Mouse (Mus musculus) cerebellum, postnatal 4 days (tissue): ENCODE results near the gene Gm20388.

Experiments
- DNase-seq, 2 experiments: peaks; one replicate each; pipeline ENCODE4 v3.0.0; 2022; ENCODE audit warnings: low spot score in 2 of 2, mixed read lengths in 1 of 2

The Gm20388 gene

DNA sequence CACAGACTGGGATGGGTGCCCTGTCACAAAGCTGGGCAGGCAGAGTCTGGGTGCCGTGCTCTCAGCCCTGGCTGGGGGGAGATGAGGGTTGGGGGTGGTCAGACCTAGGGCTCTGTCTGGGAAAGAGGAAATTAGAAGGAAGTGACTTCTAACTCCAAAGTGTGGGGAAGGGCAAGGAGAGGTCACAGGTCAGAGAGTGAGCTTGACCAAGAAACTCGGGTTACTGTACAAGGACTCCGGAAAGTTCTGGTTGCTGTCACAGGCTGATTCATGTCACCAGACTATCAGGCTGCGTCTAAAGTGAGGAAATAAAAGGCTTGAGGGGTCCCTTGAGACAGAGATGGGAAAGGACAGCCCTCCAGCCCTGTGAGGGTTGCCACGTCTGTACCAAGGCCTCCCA is 1408.8 kb downstream of the Gm20388 start:
- no peak for DNase-seq

DNA sequence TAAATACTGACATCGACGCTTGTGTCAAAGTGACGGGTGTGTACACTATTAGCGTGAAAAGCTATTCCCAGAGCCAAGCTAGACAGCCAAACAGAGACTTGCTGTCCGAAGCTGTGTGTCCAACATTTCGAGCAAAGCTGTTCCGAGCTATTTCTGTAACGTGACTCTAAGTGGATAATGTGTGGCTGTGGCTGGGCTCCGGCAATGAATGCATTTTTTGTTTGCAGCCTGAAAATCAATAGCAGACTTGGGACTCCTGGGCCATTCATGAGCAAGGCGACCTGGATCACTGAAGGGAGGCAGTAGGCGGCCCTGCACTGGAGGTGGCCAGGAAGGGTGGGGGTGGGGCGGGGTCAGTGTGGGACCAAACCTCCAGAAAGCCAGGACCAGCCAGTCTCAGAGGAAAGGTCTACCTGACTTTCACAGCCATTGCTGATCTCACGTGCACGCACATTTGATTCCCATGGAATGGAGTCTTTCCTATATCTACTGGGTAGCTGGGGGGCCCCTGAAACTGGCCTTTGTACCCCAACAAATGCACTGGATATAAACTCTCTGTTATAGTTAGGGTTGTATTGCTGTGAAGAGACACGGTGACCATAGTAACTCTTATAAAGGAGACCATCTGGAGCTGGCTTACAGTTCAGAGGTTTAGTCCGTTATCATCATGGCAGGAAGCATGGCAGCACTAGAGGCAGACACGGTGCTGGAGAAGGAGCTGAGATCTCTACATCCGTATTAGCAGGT is 1415.7 kb downstream of the Gm20388 start:
- DNase-seq, result no peak

DNA sequence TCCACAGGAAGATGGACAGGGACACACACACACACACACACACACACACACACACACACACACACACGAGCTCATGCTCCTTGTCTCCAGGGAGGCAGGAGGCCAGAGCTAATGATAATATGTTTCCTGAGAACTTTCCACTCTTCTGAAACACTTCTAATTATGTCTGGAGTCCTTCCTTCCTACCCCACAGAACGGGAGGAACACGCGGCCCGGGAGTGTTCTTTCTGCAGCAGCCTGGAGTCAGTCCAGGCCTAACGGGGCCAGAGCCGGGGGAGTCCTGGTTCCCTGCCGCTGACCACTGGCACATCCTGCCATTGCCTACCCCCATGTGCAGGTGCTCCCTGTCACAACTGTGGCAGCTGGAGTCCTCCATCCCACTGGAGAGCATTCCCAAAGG is 1421.8 kb downstream of the Gm20388 start:
- DNase-seq, result no peak

DNA sequence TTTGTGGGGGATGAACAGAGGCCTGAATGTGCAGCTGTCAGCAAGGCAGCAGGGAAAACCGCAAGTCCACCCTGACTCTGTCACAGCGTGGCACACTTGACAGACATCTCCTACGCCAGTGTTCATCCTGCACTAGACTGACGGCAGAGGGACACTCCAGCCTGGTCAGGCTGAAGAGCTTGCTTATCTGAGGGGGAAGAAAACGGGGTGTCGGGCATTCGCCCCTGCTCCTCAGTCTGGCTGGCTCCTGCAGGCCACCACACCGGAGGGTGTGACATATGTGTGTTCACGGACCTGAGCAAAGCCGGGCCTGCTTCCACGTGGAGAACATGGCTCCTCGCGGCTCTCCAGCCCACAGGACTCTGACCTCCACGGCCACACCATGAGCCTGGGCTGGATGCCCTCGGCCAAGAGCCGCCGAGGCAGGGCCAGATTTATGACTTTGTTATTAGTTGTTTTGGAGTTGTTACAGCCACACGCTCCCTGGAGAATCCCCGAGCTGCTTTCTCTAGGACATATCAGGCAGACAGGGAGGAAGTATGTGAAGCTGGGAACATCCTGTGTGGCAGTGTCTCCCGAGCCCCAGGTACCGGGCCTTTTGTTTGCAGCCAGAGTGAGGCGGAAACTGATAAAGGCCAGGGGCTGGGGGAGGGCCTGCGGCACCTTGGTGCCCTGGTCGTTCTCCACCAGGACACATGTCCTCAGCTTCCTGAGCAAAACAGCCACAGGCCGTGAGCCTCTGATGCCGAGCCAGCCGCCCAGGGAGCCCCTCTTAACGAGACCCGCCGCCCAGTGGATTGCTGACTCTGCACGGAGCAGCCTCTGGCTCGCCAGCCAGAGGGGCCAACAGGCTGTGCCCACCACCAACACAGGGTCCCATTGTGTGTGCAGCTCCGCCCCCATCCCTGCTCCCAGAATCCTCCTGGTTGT is 1424.1 kb downstream of the Gm20388 start:
- DNase-seq, result no peak

DNA sequence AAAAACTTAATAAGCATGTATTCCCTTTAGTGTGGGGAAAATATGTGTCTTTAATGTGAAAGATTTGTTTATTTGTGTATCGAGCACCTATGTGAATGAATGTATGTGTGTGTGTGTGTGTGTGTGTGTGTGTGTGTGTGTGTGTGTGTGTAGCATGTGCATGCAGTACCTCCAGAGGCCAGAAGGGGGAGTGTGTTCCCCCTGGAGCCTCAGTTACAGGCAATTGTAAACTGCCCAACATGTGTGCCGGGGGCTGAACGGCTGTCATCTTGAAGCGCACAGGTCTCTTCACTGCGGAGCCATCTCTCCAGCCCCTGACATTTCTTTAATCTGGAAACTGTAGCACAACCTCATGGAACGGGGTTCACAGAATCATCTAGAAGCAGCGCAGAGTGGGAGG is 1425.0 kb downstream of the Gm20388 start:
- DNase-seq, result no peak

DNA sequence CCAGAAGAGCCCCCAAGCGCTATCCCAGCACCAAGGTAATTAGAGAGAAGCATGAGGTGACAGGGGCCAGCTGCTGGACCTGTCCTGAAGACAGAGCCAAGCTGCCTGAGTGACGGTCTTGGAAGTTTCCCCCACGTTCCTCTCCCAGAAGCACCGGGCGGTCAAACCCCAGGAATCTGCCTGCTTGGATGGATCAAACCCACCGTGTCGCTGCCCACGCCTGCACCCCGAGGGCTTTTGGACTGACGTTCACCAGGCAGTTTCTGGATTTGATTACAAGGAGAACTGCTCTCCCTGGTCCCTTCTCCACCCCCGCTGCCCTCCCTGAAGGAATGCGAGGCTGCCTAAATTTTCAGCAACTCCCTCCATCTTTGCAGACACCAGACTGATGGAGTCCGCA is 1432.3 kb downstream of the Gm20388 start:
- DNase-seq, result no peak

DNA sequence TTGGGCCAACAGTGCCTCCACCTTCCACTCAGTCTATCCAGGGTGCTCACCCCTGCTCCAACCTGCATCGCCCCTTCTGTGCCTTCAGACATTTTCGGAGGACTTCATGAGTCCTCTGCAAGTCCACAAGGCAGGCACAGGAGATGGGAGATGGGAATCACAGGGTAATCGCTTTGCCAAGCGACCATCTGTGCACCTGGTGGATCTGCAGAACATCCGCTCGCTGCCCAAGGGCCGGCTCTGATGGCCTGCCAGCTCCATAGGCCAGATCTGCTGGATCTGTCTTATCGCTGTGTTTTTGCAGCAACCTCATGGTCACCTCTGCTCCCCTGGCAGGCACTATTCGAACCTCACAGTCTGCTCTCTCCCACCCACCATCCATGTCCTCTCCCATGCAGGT is 1433.8 kb downstream of the Gm20388 start:
- DNase-seq, result no peak

DNA sequence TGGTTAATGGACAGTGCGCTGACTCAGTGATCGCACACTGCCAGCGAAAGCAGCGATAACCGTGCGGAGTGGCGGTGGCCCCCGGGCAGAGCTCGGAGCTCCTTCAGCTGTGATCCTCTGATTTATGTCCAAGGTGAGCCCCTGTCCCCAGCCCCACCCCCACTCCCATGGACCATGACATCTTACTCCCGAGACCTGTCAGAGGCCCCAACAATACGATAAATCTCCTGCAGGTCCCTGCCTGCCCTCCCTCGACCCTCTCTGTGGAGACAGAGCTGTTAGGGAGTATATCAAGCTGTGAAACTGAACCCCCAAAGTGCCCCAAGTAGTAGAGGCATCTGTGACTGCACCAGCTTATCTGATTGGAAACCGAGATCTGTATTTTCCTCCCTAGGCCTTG is 1435.5 kb downstream of the Gm20388 start:
- no peak for DNase-seq

DNA sequence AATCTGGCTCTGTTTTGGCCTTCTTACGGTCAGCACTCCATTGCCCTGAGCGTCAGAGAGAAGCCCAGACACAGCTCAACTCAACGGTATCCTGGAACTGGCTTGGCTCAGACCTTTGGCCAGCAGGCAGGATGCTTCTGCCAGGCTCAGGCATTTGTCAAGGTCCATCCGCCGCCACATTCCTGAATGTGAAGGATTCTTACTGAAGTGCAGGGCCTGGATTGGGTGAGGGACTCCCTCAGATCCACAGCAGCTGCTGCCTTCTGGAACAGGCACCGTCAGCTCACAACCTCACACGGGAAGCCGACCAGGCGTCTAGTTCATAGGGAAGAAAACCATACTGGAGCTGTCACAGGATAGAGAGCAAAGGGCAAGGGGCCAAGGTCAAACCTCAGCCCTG is 1436.2 kb downstream of the Gm20388 start:
- no peak for DNase-seq

DNA sequence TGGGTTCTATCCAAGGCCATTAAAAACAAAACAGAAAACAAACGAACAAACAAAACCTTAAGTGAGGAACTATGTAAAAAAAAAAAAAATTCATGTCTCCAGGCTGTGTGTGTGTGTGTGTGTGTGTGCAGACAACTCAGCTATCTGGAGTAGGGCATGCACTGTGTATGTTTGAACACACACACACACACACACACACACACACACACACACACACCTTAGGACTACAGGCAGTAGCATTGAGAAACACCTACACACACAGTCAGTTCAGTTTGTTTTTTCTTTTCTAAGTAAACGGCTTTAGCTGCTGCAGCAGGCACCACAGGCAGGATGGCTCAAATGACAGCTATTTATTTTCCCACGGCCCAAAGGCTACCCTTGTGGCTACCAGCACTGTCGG is 1438.4 kb downstream of the Gm20388 start:
- no peak for DNase-seq

DNA sequence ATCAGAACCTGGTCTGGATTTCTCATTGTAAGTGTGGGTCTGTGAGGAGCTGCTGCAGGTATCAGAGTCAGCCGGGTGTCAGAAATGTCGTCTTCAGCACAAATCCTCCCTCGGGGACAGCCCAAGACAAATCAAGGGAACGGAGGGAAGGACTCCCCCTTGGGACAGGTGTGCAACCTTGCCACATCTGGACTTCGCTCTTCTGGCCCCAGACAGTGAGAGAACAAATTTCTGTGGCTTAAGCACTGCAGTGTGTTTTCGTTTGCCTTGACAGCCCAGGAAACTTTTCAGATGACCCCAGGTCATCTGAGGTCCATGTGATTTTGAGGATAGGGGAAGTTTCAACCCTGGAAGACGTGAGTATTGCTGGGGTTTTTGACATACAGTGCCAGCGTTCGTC is 1440.2 kb downstream of the Gm20388 start:
- DNase-seq, result no peak

DNA sequence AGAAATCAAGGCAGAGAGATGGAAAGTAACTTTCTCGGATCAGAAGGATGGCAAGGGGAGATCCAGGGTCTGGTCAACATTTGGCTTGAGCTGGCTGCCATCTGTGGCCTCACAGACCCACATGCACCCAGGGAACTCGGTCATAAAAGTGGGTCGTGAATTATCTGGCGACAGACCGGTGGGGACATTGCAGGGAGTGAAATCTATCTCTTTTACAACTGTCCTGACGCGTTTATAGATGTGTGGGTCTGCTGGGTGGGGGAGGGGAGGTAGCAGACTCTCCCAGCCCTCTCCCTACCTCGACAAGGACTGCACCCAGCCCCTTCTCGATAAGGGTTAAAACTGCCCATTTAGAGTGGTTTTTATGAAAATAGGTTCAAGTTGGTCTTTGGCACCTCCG is 1444.2 kb downstream of the Gm20388 start:
- no peak for DNase-seq

DNA sequence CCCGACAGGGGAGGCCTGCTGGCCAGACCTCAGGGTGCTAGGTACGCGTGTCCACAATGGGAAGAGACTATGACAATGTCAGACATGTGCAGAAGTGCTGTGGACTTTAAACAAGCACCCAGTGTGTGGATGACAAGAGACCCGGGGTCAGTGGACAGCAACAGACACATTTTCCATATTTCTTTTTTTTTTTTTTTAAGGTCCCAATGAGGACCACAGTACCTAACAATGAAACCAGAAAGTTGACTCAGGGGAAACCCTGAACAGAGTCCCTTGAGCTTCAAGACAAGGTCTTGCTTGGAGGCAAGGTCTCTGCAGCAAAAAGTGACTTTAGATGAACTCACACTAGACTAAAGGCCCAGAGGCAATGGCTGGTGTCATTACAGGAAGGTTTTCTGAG is 1446.8 kb downstream of the Gm20388 start:
- no peak for DNase-seq

DNA sequence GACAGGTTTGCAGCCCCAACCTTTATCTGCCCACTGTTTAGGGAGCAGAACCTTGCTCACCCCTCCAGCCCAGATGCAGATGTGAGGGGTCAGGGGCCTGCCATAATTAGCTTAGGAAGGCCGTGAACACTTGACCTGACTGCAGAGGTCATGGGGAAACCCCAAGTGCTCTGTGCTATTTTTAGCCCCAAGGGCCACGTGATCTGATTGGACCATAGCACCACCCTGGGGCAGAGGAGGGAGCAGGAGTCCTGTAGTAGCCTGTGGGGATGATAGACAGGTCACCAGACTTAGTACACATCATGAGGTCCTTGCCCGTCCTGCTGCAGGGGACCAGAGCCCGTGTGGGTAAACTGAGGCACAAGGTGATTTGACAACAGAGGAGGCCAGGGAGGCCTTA is 1448.0 kb downstream of the Gm20388 start:
- no peak for DNase-seq

DNA sequence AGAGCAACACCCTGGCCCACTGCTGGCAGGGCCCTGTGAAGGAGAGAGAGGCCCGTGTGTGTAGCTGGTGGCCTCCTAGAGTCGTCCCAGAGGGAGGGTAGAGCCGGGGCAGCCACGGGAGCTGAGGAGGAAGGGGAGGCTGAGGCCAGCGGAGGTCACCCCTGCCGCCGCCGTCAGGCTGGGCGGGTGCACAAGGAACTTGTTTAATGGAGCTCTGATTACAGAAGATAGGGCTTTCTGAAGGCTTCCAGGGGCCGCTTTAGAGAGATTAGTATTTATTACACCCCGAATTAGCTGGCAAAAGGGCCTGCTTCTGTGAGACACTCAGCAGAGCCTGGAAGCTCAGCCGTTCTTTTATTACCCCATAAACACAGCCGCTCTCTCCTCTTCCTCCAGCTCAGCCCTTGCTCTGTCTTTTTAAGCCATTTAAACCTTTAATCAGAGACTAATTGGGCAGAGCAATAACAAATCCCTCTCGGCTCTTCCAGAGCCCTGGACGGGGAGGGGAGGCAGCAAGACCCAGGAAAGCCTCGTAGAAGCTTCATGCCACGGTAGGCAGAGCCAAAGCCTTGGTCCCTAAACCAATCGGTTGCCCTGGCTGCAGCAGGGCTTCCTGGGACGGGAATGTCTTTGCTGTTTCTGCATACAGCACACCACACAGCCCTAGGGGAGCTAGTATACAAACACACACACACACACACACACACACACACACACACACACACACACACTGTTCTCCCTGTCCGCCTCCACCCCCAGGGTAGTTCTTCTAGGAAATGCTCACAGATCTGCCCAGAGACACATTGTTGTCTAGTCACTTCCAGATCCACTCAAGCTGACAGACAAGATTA is 1448.7 kb downstream of the Gm20388 start:
- DNase-seq, result no peak

DNA sequence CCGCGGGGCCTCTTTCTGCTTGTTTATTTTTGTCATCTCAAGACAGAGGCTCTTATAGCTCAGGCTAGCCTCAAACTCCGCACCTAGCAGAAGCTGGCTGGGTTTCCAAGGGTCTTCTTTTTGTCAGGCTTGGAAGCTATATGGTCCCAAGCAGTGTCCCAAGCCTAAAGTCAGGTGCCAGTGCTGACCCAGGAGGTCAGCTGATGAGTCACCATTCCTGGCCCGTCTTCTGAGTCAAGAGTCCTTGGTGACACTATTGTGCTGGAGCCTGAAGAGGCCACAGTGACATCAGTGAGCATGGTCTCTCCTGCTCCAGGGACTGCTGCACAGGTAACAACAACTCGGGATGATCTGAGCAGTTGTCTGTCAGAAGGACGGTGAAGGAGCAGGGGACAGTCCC is 1449.4 kb downstream of the Gm20388 start:
- no peak for DNase-seq

DNA sequence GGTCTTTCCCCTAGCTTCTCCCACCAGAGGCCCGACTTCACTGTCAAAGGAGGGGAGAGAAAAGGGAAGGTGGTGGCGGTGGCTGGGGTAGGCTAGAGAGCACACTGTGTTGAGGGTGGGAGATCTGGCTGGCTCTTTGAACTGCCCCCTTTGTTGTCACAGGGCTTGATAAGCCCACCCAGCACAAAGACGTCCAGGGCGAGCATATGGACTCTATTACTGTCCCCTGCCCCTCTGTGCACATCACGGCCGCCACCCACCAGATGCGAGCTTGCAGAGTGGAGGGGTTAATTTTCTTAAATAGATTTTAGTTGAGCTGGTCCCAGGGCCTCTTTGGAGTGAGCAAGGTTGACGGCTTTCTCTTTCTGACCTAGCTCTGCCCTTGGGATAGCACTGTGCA is 1450.5 kb downstream of the Gm20388 start:
- DNase-seq, result no peak

DNA sequence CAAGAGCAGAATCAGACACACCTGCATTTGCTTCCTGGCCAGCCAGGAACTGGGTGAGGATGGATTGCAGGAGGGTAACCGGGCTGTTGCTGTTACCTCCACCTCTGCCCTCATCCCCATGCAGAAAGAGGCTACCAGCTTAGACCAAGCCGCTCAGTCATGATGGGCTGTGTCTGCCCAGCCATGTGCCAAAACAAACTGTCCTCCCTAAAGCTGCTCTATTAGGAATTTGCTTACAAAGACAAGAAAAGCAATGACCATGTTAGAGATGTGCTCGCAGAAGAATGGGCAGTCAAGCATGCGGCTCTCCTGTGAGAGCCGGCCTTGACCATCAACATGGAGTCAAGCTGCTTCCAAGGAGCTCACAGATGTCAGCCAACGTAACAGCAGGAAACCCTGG is 1454.0 kb downstream of the Gm20388 start:
- no peak for DNase-seq

DNA sequence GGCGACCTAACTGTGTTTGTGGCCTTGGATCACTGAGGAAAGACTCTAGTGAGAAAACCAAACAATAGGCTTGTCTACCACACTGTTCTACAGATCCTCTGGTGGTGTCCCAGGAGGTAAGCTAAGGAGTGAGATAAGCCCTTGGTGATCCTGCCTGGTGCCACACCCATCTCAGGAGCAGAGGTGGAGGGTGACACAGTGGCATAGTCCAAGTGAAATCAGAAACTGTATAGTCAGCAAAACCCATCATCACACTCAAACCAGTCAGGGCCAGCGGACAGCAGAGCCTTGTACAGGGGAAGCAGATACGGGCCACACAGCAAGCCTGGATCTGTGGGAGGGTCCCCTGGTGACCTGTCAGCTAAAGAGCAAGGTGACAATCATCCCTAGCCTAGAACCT is 1454.5 kb downstream of the Gm20388 start:
- no peak for DNase-seq

DNA sequence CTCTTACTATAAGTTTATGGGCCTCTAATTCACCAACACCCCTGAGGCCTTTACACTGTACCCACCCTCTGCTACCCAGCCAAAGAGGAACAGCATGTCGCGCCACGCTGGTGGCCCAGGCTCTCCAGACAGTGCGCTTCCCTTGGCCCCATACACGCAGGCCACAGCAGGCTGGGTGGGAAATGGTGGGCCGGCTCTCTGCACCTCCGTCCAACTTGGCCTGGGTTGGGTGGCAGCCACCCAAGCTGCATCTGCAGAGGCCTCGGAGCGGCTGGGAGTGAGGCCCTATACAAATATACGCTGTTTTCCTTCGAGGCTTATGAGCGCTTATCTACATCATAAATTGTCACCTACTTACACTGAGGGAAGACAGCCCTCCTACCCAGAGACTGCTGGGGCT is 1456.0 kb downstream of the Gm20388 start:
- peak in 1 of 2 experiments; percentile 54 for DNase-seq

DNA sequence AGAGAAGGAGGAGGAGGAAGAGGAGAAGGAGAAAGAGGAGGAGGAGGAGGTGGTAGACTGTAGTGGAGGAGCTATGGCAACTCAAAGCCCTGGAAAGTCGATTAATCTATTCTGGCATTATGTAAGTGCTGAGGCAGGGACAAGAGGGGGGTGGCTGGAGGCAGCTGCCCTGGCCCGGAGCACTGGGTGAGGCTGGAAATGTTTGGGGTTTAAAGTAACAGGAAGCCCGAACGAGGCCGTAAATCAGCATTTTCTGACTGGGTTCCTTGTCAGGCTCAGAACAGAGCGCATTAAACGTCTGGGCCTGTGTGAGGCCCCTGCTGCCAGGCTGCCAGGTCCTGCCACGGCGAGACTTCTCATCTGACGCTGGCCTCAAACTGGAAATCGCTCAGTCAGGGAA is 1458.2 kb downstream of the Gm20388 start:
- DNase-seq, result no peak

DNA sequence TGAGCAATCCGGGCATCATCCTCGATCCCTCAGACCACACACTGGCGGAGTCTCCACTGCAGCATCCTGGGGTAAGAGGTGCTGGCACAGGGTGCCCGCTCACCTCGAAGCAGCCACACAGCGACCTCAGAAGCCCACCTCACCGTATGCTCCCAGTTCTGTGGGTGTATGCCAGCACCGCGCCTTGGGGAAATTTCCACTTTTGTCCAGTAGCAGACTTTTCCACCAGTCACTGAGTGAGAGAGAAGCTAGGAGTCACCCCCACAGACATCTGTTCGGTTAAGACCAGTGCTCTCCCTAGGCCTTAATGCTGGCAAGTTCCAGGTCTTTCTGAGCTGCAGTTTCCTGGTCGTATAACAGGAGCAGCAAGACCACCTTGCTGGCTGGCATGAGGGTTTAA is 1458.7 kb downstream of the Gm20388 start:
- no peak for DNase-seq
